In the genomic region with DNA sequence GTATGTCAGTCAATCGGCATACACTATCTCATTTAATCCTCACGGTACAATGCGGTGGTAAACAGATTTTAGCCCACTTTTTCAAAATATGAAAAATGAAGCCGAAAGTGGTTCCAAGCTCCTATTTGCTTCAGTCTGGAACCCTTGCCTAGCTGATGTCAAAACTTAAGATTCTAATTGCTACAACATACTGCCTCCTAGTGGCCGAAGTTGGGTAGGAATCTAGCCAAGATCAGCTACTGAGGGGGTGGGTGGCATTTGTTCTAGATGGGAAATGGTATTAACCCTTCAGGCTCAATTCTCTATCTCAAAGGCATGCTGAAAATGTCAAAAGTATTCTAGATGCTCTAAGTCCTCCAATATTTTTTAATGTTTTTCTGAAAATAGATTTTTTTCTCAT, we compare ENCODE assay signal across 10 mouse cellular contexts.
A peak's percentile ranks its signal among the peaks of the same experiment; 100 is the strongest.
DNase-seq lines count a peak whose midpoint lies in the region; ATAC-seq and TF ChIP-seq lines count a peak whose summit lies in the region.
"Had no signal": no experiment of that assay in that cellular context is flagged by ENCODE, and none has a peak within 500 bp of the region (broad histone marks: within the 10 kb centered on the region; RNA-seq: fewer than 3 reads in every experiment).

No protein-coding gene starts in this region.

- no peak overlapping the region for H3K9ac ChIP-seq in heart, postnatal 0 days (replicated peaks; ENCODE audit: low read depth, low read length)
- no peak overlapping the region for H3K9ac ChIP-seq in heart, embryonic 12.5 days
- no peak overlapping the region for H3K9ac ChIP-seq in hindbrain, postnatal 0 days (replicated peaks; ENCODE audit: low read length)
- H3K9ac ChIP-seq: hindbrain, embryonic 15.5 days had no signal

- no peaks in the 10 kb centered on the region for H3K36me3 ChIP-seq in heart, postnatal 0 days (replicated peaks; ENCODE audit: control insufficient read depth, insufficient read depth, low read length)
- H3K36me3 ChIP-seq in heart, embryonic 12.5 days, result no peaks in the 10 kb centered on the region
- no peaks in the 10 kb centered on the region for H3K36me3 ChIP-seq in hindbrain, postnatal 0 days (ENCODE audit: insufficient read depth, low read length)
- H3K36me3 ChIP-seq: hindbrain, embryonic 15.5 days had no signal

- no peak for ATAC-seq in heart, postnatal 0 days (ENCODE audit: insufficient read depth, low read depth)
- no peak for ATAC-seq in heart, embryonic 12.5 days (ENCODE audit: insufficient number of reproducible peaks, low FRiP score)
- no peak for ATAC-seq in hindbrain, postnatal 0 days

- WGBS in heart, postnatal 0 days, result 56% methylated on average over 5 of the region's 5 CpGs
- WGBS in heart, embryonic 12.5 days, result 61% methylated on average over 5 of the region's 5 CpGs
- 63% methylated on average over 5 of the region's 5 CpGs for WGBS in hindbrain, postnatal 0 days

- TF ChIP-seq CTCF in heart, postnatal 0 days (IDR thresholded peaks at IDR 0.05; ENCODE audit: low read depth), result peak; percentile 62
- peak; percentile 54 for TF ChIP-seq CTCF in hindbrain, postnatal 0 days (IDR thresholded peaks at IDR 0.05; ENCODE audit: low read depth)

- no peaks in the 10 kb centered on the region for H3K27me3 ChIP-seq in heart, postnatal 0 days (ENCODE audit: control insufficient read depth, insufficient read depth, low read length)
- no peaks in the 10 kb centered on the region for H3K27me3 ChIP-seq in heart, embryonic 12.5 days (replicated peaks)
- H3K27me3 ChIP-seq in hindbrain, postnatal 0 days (ENCODE audit: insufficient read depth, low read length), result no peaks in the 10 kb centered on the region
- H3K27me3 ChIP-seq: hindbrain, embryonic 15.5 days had no signal

- no peak overlapping the region for H3K27ac ChIP-seq in heart, postnatal 0 days (ENCODE audit: low read depth)
- H3K27ac ChIP-seq in heart, embryonic 12.5 days (ENCODE audit: poor library complexity, severe bottlenecking), result no peak overlapping the region
- no peak overlapping the region for H3K27ac ChIP-seq in hindbrain, postnatal 0 days
- H3K27ac ChIP-seq: hindbrain, embryonic 15.5 days; macrophage had no signal

- no peak overlapping the region for H3K4me3 ChIP-seq in heart, postnatal 0 days (ENCODE audit: low read depth, low read length)
- H3K4me3 ChIP-seq in heart, embryonic 12.5 days, result no peak overlapping the region
- no peak overlapping the region for H3K4me3 ChIP-seq in hindbrain, postnatal 0 days (ENCODE audit: low read length)
- H3K4me3 ChIP-seq: hindbrain, embryonic 15.5 days had no signal

- no peaks in the 10 kb centered on the region for H3K9me3 ChIP-seq in heart, postnatal 0 days (replicated peaks; ENCODE audit: control insufficient read depth, low read length)
- H3K9me3 ChIP-seq in heart, embryonic 12.5 days (replicated peaks), result no peaks in the 10 kb centered on the region
- no peaks in the 10 kb centered on the region for H3K9me3 ChIP-seq in hindbrain, postnatal 0 days (ENCODE audit: low read length)
- H3K9me3 ChIP-seq: hindbrain, embryonic 15.5 days had no signal

- no peak for DNase-seq in heart, postnatal 0 days (ENCODE audit: low spot score)
- DNase-seq in urinary bladder, postnatal 25 days (ENCODE audit: low spot score), result peak; percentile 8
- no peak for DNase-seq in urinary bladder, postnatal 10 days (ENCODE audit: low spot score)
- DNase-seq in hindbrain, postnatal 0 days (ENCODE audit: low spot score), result peak; percentile 58
- DNase-seq in retina, postnatal 7 days (ENCODE audit: low read depth, low spot score), result peak; percentile 14
- no peak for DNase-seq in yolk sac, embryonic 10.5 days (ENCODE audit: low spot score)
- no peak for DNase-seq in gastrocnemius, postnatal 10 days

- no peak for TF ChIP-seq EP300 in heart, postnatal 0 days (IDR thresholded peaks at IDR 0.05; ENCODE audit: low read depth)

- no peak overlapping the region for H3K4me2 ChIP-seq in heart, postnatal 0 days (ENCODE audit: low read depth, low read length)
- no peak overlapping the region for H3K4me2 ChIP-seq in heart, embryonic 12.5 days
- H3K4me2 ChIP-seq in hindbrain, postnatal 0 days (ENCODE audit: low read depth, low read length), result no peak overlapping the region
- H3K4me2 ChIP-seq: hindbrain, embryonic 15.5 days had no signal

- no peaks in the 10 kb centered on the region for H3K4me1 ChIP-seq in heart, postnatal 0 days (ENCODE audit: control insufficient read depth, insufficient read depth)
- no peaks in the 10 kb centered on the region for H3K4me1 ChIP-seq in heart, embryonic 12.5 days (replicated peaks)
- H3K4me1 ChIP-seq in hindbrain, postnatal 0 days (ENCODE audit: insufficient read depth, low read length), result no peaks in the 10 kb centered on the region
- H3K4me1 ChIP-seq: hindbrain, embryonic 15.5 days had no signal

Comparison
In these comparisons a context has a peak if more than half of its experiments do, and no peak if none do; other contexts are left out.
1. DNase-seq: peak in urinary bladder, postnatal 25 days (single experiment), hindbrain, postnatal 0 days (single experiment) and retina, postnatal 7 days (single experiment); none in heart, postnatal 0 days (single experiment), urinary bladder, postnatal 10 days (single experiment), yolk sac, embryonic 10.5 days (single experiment) and gastrocnemius, postnatal 10 days (single experiment).